Mouse (Mus musculus) forebrain, embryonic 11.5 days (tissue): ENCODE results near the gene Fap. TPM values are rescaled to one million over a fixed set of nuclear protein-coding genes. Genes with fewer than 3 reads are reported as not detected.

Experiments
- ATAC-seq: fragments of 200-750 bp; cut with Nextera tagmentation; replicated peaks from 2 replicates; pipeline ENCODE4 v1.8.0; 2017; ENCODE audit warnings: moderate TSS enrichment; ENCODE audit not compliant: low FRiP score
- DNase-seq: peaks from one replicate; pipeline ENCODE4 v3.0.0-alpha.2; 2017; ENCODE audit warnings: low spot score
- H3K27ac ChIP-seq: fragments of 300-500 bp; sonication (generic); 2 replicates; pipeline ENCODE4 v1.5.1; 2014; ENCODE audit warnings: low read depth, low read length
- H3K27me3 ChIP-seq: fragments of 300-500 bp; sonication (generic); 2 replicates; pipeline ENCODE4 v1.6.1; 2014; ENCODE audit warnings: mild to moderate bottlenecking, low read length, mixed read lengths; ENCODE audit not compliant: control insufficient read depth, insufficient read depth
- H3K36me3 ChIP-seq: fragments of 300-500 bp; sonication (generic); 2 replicates; pipeline ENCODE4 v1.6.1; 2014; ENCODE audit warnings: mild to moderate bottlenecking, low read length, moderate library complexity, mixed read lengths; ENCODE audit not compliant: control insufficient read depth, insufficient read depth
- H3K4me1 ChIP-seq: fragments of 300-500 bp; sonication (generic); replicated peaks from 2 replicates; pipeline ENCODE4 v1.6.1; 2014; ENCODE audit warnings: low read length, mixed read lengths; ENCODE audit not compliant: control insufficient read depth, insufficient read depth
- H3K4me2 ChIP-seq: fragments of 300-500 bp; sonication (generic); 2 replicates; pipeline ENCODE4 v1.6.1; 2014; ENCODE audit warnings: low read depth, mild to moderate bottlenecking, low read length, moderate library complexity, mixed read lengths; ENCODE audit not compliant: severe bottlenecking
- H3K4me3 ChIP-seq: fragments of 300-500 bp; sonication (generic); 2 replicates; pipeline ENCODE4 v1.5.1; 2014; ENCODE audit warnings: low read depth, low read length
- H3K9ac ChIP-seq: fragments of 300-500 bp; sonication (generic); 2 replicates; pipeline ENCODE4 v1.6.1; 2014; ENCODE audit warnings: low read length
- H3K9me3 ChIP-seq: fragments of 300-500 bp; sonication (generic); 2 replicates; pipeline ENCODE4 v1.6.1; 2016; ENCODE audit warnings: low read length, mixed read lengths; ENCODE audit not compliant: control insufficient read depth
- WGBS: fragments of 180-500 bp; shearing (Covaris S2); extraction: QIAGEN DNeasy Blood & Tissue Kit; methylation state at CpG from one replicate; pipeline ENCODE4 v1.1.7; 2014; 5-methylcytosine and 5-hydroxymethylcytosine counted together
- polyA plus RNA-seq: library from polyadenylated mRNA; unstranded; fragments of >200 nt; fragmentation: Nextera tagmentation; extraction: Ambion mirVana; gene quantifications from 2 replicates; pipeline ENCODE4 v1.2.1, GENCODE M21; 2014

The Fap gene
- polyA plus RNA-seq, 1 experiment from 2014 or later, result 3.5 TPM

- Histone ChIP-seq H3K9ac (no peak overlapping the region), H3K4me1 (no peaks in the 10 kb centered on the region), H3K4me3 (no peak overlapping the region), H3K36me3 (no peaks in the 10 kb centered on the region), H3K9me3 (no peaks in the 10 kb centered on the region), H3K27me3 (no peaks in the 10 kb centered on the region), H3K27ac (no peak overlapping the region), H3K4me2 (no peak overlapping the region)
- WGBS, result 91% methylated on average over 6 of the region's 6 CpGs
- DNase-seq (no peak), ATAC-seq (no peak)
These were observed 59.4 kb downstream of the Fap start for GRCm38 (mm10) chr2:62514477-62514876.

- Histone ChIP-seq H3K36me3 (no peaks in the 10 kb centered on the region), H3K4me2 (no peak overlapping the region), H3K27ac (no peak overlapping the region), H3K27me3 (no peaks in the 10 kb centered on the region), H3K4me1 (no peaks in the 10 kb centered on the region), H3K9me3 (no peaks in the 10 kb centered on the region), H3K4me3 (no peak overlapping the region), H3K9ac (no peak overlapping the region)
- ATAC-seq, result no peak
- WGBS, result 91% methylated on average over 15 of the region's 15 CpGs
- DNase-seq, result no peak
These were observed 60.4 kb downstream of the Fap start for GRCm38 (mm10) chr2:62513477-62513876.

GRCm38 (mm10) chr2:62507130-62507529, 66.7 kb downstream of the Fap start:
- Histone ChIP-seq H3K36me3 (no peaks in the 10 kb centered on the region), H3K9ac (no peak overlapping the region), H3K4me3 (no peak overlapping the region), H3K27me3 (no peaks in the 10 kb centered on the region), H3K4me1 (no peaks in the 10 kb centered on the region), H3K4me2 (no peak overlapping the region), H3K9me3 (no peaks in the 10 kb centered on the region), H3K27ac (no peak overlapping the region)
- ATAC-seq (no peak), DNase-seq (no peak)
- 70% methylated on average over 5 of the region's 5 CpGs for WGBS

GRCm38 (mm10) chr2:62506441-62506840, 67.4 kb downstream of the Fap start:
- no peaks in the 10 kb centered on the region for H3K9me3 ChIP-seq
- H3K4me2 ChIP-seq, result no peak overlapping the region
- no peaks in the 10 kb centered on the region for H3K4me1 ChIP-seq
- H3K9ac ChIP-seq, result no peak overlapping the region
- H3K27me3 ChIP-seq, result no peaks in the 10 kb centered on the region
- H3K36me3 ChIP-seq, result no peaks in the 10 kb centered on the region
- ATAC-seq, result no peak
- no peak overlapping the region for H3K27ac ChIP-seq
- no peak overlapping the region for H3K4me3 ChIP-seq
- 23% methylated on average over 2 of the region's 2 CpGs for WGBS
- no peak for DNase-seq

GRCm38 (mm10) chr2:62504269-62504796, 69.5 kb downstream of the Fap start:
- H3K9ac ChIP-seq, result no peak overlapping the region
- no peaks in the 10 kb centered on the region for H3K4me1 ChIP-seq
- no peaks in the 10 kb centered on the region for H3K9me3 ChIP-seq
- 77% methylated on average over 4 of the region's 4 CpGs for WGBS
- H3K27me3 ChIP-seq, result no peaks in the 10 kb centered on the region
- DNase-seq (no peak), ATAC-seq (no peak)
- no peak overlapping the region for H3K4me2 ChIP-seq
- H3K36me3 ChIP-seq, result no peaks in the 10 kb centered on the region
- no peak overlapping the region for H3K4me3 ChIP-seq
- H3K27ac ChIP-seq, result no peak overlapping the region

GRCm38 (mm10) chr2:62503326-62503725, 70.5 kb downstream of the Fap start:
- H3K9ac ChIP-seq, result no peak overlapping the region
- no peak overlapping the region for H3K4me3 ChIP-seq
- H3K36me3 ChIP-seq, result no peaks in the 10 kb centered on the region
- WGBS, result 81% methylated on average over 5 of the region's 5 CpGs
- no peaks in the 10 kb centered on the region for H3K9me3 ChIP-seq
- no peak for DNase-seq
- H3K4me2 ChIP-seq, result no peak overlapping the region
- H3K4me1 ChIP-seq, result no peaks in the 10 kb centered on the region
- H3K27ac ChIP-seq, result no peak overlapping the region
- no peaks in the 10 kb centered on the region for H3K27me3 ChIP-seq
- ATAC-seq, result no peak

GRCm38 (mm10) chr2:62502516-62502915, 71.4 kb downstream of the Fap start:
- Histone ChIP-seq H3K4me2 (no peak overlapping the region), H3K9ac (no peak overlapping the region), H3K9me3 (no peaks in the 10 kb centered on the region), H3K4me3 (no peak overlapping the region), H3K36me3 (no peaks in the 10 kb centered on the region), H3K27me3 (no peaks in the 10 kb centered on the region), H3K27ac (no peak overlapping the region), H3K4me1 (no peaks in the 10 kb centered on the region)
- DNase-seq (no peak), ATAC-seq (no peak)
- 76% methylated on average over 4 of the region's 4 CpGs for WGBS

- ATAC-seq (no peak), DNase-seq (no peak)
- H3K4me3 ChIP-seq, result no peak overlapping the region
- no peak overlapping the region for H3K4me2 ChIP-seq
- no peak overlapping the region for H3K9ac ChIP-seq
- no peaks in the 10 kb centered on the region for H3K4me1 ChIP-seq
- no peaks in the 10 kb centered on the region for H3K36me3 ChIP-seq
- H3K9me3 ChIP-seq, result no peaks in the 10 kb centered on the region
- WGBS, result 80% methylated on average over 5 of the region's 5 CpGs
- no peak overlapping the region for H3K27ac ChIP-seq
- no peaks in the 10 kb centered on the region for H3K27me3 ChIP-seq
These were observed 75.1 kb downstream of the Fap start for GRCm38 (mm10) chr2:62498821-62499220.

GRCm38 (mm10) chr2:62498086-62498485, 75.8 kb downstream of the Fap start:
- Histone ChIP-seq H3K27ac (no peak overlapping the region), H3K9me3 (no peaks in the 10 kb centered on the region), H3K27me3 (no peaks in the 10 kb centered on the region), H3K4me2 (no peak overlapping the region), H3K4me3 (no peak overlapping the region), H3K4me1 (no peaks in the 10 kb centered on the region), H3K36me3 (no peaks in the 10 kb centered on the region), H3K9ac (no peak overlapping the region)
- DNase-seq (no peak), ATAC-seq (no peak)
- WGBS, result 65% methylated on average over 4 of the region's 4 CpGs
